Mouse (Mus musculus): Measurements from ENCODE around the gene Larp4. TPM values are rescaled to one million over a fixed set of nuclear protein-coding genes. Genes with fewer than 3 reads are reported as not detected.

Larp4 gene
- polyA plus RNA-seq, 1 experiment = 50.3 TPM

DNA sequence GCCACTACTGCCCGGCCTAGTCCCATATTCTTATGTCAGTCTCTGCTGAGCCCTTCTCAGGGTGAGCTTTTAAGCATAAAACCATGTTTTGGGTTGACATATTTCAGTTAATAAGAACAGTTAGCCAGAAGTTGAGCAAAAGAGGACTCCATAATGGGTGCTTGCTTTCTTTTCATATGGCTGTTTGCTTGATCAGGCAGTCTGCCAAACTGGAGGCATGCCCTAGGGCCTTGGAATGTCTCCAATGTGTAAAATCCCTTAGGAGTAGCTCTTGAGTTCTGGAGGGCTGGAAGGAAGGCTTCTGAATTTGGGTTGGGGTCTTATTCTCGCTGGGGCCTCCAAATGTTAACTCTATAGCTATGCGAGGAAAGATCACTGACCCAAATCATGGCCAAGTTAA lies 62.7 kb downstream of the Larp4 start:
- no peak overlapping the region for H3K4me3 ChIP-seq (ENCODE audit: insufficient read depth, low read length)
- no peaks in the 10 kb centered on the region for H3K4me1 ChIP-seq (ENCODE audit: control insufficient read depth, insufficient read depth, low read length)
- no peak overlapping the region for H3K27ac ChIP-seq (ENCODE audit: insufficient read depth, low read length)
- no peak for TF ChIP-seq CTCF (IDR thresholded peaks at IDR 0.05; ENCODE audit: borderline replicate concordance, insufficient read depth, low read length)
- TF ChIP-seq POLR2A (IDR thresholded peaks at IDR 0.05; ENCODE audit: low read depth, low read length) = no peak

DNA sequence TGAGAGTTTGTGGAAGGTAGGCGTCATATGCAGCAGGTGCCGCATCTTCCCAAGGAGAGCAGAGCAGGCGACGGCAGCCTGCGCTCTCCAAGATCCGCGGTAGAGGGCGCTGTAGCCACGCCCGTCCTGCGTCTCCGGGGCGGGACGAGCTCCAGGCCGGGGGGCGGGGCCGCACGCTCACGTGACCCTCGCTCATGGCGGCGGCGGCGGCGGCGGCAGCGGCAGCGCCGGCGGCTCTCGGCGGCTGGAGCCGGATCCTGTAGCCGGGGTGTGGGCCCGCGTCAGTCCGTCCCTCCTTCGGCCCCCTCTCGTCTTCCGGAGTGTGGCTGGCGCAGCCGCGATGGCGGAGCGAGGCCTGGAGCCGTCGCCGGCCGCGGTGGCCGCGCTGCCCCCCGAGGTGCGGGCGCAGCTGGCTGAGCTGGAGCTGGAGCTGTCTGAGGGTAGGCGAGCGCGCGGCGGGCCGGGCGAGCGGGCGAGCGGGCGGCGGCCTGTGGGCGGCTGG lies 68.7 kb downstream of the Larp4 start, which contains the start of gene Dip2b:
Gene Dip2b, plus strand, starts transcription at position 195 of the 502 bp plus-strand sequence.
- Histone ChIP-seq H3K4me3 (ENCODE audit: insufficient read depth, low read length) (peak within 1 kb of the TSS; percentile 80), H3K27ac (ENCODE audit: insufficient read depth, low read length) (peak within 1 kb of the TSS; percentile 70), H3K4me1 (ENCODE audit: control insufficient read depth, insufficient read depth, low read length) (peaks cover 5% of the 10 kb centered on the region)
- TF ChIP-seq CTCF (IDR thresholded peaks at IDR 0.05; ENCODE audit: borderline replicate concordance, insufficient read depth, low read length) (peak; percentile 97), POLR2A (IDR thresholded peaks at IDR 0.05; ENCODE audit: low read depth, low read length) (peak; percentile 58)

DNA sequence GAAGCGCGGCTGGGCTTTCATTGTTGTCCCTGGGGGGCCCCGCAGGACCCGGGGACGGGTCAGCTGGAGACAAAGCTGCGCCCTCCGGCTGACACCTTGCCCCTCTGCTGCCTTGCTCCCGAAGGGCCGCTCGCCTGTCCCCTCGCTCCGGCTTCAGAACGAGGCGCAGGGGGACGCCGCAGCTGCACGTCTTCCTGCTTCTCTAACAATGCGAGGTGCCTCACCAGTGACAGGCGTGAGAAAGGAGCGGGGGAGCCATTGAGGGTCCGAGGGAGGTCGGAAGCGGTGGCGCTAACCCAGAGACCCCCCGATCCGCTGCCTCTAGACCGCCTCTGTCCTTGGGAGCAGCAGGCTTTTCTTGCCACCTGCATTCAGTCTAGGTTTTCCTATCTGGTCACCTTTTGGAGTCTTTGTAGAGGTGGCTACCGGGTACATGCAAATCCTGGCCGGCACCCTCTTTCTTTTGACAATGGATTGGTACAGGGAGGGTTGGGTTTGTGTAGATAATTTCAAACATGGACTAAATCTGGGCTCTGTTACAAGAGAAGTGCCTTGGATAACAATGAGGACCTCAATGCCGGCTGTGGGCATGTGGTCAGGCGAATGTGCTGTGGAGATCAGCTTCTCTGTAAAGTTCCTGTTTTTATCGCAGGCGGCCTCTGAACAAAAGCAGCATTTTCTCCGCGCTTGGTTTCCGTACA lies 69.3 kb downstream of the Larp4 start:
- Histone ChIP-seq H3K4me1 (ENCODE audit: control insufficient read depth, insufficient read depth, low read length) (peaks cover 5% of the 10 kb centered on the region), H3K4me3 (ENCODE audit: insufficient read depth, low read length) (peak overlapping the region; percentile 80), H3K27ac (ENCODE audit: insufficient read depth, low read length) (peak overlapping the region; percentile 70; the same call in 1 of the 2 replicates)
- no peak for TF ChIP-seq POLR2A (IDR thresholded peaks at IDR 0.05; ENCODE audit: low read depth, low read length)
- TF ChIP-seq CTCF (IDR thresholded peaks at IDR 0.05; ENCODE audit: borderline replicate concordance, insufficient read depth, low read length) = no peak

DNA sequence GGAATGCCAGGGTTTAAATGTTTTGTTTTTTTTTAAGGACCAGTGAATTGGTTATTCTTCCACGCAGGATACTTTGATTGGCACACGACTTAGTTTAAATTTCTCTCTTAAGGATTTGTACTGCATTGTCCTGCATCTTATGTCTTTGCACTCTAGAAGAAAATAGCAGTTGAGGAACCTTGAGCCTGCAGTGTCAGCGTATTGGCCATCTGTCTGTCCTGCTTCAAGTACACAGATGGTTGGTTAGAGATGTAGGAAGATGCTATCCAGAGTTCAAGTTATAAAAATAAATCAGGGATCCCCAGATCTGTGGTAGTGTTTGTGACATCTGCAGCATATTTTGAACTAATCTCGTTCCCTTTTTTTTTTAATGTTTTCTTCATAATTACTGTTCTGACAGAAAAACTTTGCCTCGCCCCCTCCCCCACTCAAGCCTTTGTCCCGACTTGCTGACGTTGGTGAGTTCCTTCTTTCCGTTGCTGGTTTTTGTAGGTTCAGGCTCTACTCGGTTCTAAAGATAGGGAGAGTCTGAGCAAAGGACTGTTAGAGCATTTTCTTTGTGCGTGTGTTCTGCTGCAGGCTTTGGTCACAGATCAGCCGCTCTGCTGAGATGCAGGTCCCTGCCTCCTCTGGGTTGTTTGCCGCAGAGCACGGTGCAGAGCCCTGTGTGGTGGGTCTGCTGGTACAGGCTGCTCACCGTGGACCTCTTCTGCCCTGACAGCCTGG lies 70.8 kb downstream of the Larp4 start:
- TF ChIP-seq CTCF (IDR thresholded peaks at IDR 0.05; ENCODE audit: borderline replicate concordance, insufficient read depth, low read length) (no peak), POLR2A (IDR thresholded peaks at IDR 0.05; ENCODE audit: low read depth, low read length) (no peak)
- Histone ChIP-seq H3K4me3 (ENCODE audit: insufficient read depth, low read length) (no peak overlapping the region; the same call in 1 of the 2 replicates), H3K27ac (ENCODE audit: insufficient read depth, low read length) (no peak overlapping the region), H3K4me1 (ENCODE audit: control insufficient read depth, insufficient read depth, low read length) (peaks cover 8% of the 10 kb centered on the region)

DNA sequence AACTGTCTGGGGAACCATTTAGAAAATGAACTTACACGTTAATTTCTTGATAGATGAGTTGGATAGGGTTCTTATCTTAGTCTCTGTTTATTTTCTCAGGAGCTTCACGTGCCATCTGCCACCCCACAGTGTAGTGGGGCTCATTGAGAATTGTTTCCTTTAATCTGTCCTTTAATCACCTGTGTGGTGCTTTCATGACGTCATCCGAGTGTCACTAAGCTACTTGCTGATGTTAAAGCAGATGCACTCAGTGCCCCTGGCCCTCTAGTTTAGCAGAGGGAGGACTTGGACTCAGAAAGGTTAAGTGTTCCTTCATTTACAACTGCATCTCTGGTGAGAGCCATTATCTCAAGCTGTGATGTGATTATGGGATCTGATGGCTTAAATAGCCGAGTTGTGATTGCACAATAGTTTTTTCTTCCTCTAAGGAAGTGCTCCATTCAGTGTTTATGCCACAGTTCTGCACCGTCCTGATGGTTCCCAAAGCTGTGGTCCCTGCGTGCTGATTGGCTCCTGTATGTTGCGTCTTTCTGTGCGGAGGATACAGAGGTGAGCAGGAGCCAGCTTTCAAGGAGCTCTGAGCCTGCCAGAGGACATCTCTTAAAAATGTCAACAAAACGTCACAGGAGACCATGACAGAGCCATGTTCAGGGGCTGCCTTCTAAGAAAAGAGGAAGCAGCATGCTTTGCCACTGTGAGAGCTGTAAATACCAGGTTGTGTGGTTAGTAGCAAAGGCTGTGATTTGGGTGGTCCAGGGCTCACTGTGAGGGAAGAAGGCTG lies 71.6 kb downstream of the Larp4 start:
- H3K27ac ChIP-seq (ENCODE audit: insufficient read depth, low read length) = no peak overlapping the region
- no peak overlapping the region for H3K4me3 ChIP-seq (ENCODE audit: insufficient read depth, low read length)
- TF ChIP-seq POLR2A (IDR thresholded peaks at IDR 0.05; ENCODE audit: low read depth, low read length) = no peak
- TF ChIP-seq CTCF (IDR thresholded peaks at IDR 0.05; ENCODE audit: borderline replicate concordance, insufficient read depth, low read length) = no peak
- H3K4me1 ChIP-seq (ENCODE audit: control insufficient read depth, insufficient read depth, low read length) = peaks cover 8% of the 10 kb centered on the region

DNA sequence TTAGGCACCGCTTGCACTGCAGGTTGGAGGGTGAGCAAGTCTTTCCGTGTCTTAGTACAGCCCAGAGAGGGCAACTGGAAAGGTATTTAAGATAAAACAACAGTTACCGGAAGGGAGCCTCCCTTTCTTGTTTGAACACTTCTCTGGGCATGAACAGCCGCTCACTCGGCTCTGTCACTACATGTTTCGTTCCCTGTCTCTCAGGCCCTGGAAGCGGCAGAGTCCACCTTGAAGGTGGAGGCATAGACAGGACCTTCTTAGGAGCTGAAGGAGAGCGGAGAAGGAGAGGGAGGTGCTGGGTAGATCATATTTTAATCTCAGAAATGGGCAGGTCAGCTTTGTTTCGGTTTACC lies 72.2 kb downstream of the Larp4 start:
- no peak overlapping the region for H3K27ac ChIP-seq (ENCODE audit: insufficient read depth, low read length)
- peaks cover 8% of the 10 kb centered on the region for H3K4me1 ChIP-seq (ENCODE audit: control insufficient read depth, insufficient read depth, low read length)
- no peak overlapping the region for H3K4me3 ChIP-seq (ENCODE audit: insufficient read depth, low read length)
- no peak for TF ChIP-seq POLR2A (IDR thresholded peaks at IDR 0.05; ENCODE audit: low read depth, low read length)
- no peak for TF ChIP-seq CTCF (IDR thresholded peaks at IDR 0.05; ENCODE audit: borderline replicate concordance, insufficient read depth, low read length)

DNA sequence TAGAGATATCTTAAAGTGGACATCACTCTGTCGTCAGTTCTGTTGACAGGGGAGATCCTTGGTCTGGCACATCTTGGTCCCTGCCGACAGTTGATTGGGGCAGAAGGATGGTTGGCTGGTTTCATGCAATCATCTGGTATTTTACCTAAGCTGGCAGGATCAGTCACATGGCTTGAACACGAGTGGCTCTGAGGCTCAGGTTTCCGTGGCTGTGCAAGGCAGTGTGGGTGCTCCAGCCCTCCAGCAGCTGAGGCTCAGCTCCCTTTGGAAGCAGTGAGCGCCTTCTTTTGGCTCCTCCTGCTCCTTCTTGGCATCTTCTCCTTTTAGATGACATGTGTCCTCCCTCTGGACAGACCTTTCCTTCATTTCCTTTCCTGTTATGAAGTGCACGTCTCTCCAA lies 75.7 kb downstream of the Larp4 start:
- Histone ChIP-seq H3K27ac (ENCODE audit: insufficient read depth, low read length) (no peak overlapping the region), H3K4me1 (ENCODE audit: control insufficient read depth, insufficient read depth, low read length) (peaks cover 5% of the 10 kb centered on the region; the same call in 1 of the 2 replicates), H3K4me3 (ENCODE audit: insufficient read depth, low read length) (no peak overlapping the region)
- TF ChIP-seq CTCF (IDR thresholded peaks at IDR 0.05; ENCODE audit: borderline replicate concordance, insufficient read depth, low read length) (no peak), POLR2A (IDR thresholded peaks at IDR 0.05; ENCODE audit: low read depth, low read length) (no peak)

DNA sequence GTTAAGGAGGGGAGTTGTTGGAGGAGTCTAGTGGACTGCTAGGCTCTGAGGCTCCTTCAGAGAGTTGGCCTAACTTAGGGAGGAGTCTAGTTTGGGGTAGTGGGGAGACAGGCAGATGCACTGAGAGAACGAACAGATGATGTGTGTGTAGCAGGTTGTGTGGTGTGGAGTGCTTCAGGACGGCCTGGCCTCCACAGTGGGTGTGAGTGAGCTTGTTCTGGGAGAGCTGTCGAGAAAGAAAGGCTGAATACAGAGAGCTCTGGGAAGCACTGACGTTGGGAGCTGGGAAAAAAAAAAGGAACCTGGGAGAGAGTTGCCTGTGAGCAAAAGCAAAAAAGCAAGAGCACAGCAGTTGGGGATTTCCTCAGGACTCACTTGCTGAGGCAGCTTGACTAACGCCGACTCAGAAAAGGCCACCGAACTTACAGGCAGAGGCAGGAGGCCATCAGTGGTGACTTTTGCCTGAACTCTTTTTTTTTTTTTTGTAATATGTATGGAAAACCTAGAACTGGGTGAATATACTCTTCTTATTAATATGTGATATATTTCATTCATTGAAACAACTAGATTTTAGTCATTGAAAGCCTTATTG lies 79.7 kb downstream of the Larp4 start:
- Histone ChIP-seq H3K4me1 (ENCODE audit: control insufficient read depth, insufficient read depth, low read length) (0 out of 2 replicates have a peak, but pooled peaks cover 2% of the 10 kb centered on the region), H3K27ac (ENCODE audit: insufficient read depth, low read length) (no peak overlapping the region), H3K4me3 (ENCODE audit: insufficient read depth, low read length) (no peak overlapping the region)
- TF ChIP-seq CTCF (IDR thresholded peaks at IDR 0.05; ENCODE audit: borderline replicate concordance, insufficient read depth, low read length) (no peak), POLR2A (IDR thresholded peaks at IDR 0.05; ENCODE audit: low read depth, low read length) (no peak)

DNA sequence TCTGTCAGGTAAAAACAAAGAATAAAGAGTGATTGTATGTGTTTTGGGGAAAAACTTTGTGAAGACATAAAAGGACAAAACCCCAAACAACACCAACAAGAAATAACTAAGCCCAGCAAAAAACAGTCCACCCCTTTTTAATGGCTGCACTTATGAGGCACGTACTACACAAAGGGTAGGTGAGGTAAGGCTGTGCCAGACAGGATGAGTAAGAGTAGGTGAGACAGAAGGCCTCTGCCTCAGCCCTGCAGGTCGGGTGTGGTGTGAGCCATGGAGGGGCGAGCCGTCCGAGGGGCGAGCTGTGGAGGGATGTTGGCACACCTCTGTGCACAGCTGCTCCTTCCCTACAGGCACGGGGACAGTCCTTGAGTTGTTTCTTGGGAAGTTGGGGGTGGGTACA lies 81.1 kb downstream of the Larp4 start:
- no peak overlapping the region for H3K27ac ChIP-seq (ENCODE audit: insufficient read depth, low read length)
- H3K4me3 ChIP-seq (ENCODE audit: insufficient read depth, low read length) = no peak overlapping the region
- no peaks in the 10 kb centered on the region for H3K4me1 ChIP-seq (ENCODE audit: control insufficient read depth, insufficient read depth, low read length)
- no peak for TF ChIP-seq POLR2A (IDR thresholded peaks at IDR 0.05; ENCODE audit: low read depth, low read length)
- TF ChIP-seq CTCF (IDR thresholded peaks at IDR 0.05; ENCODE audit: borderline replicate concordance, insufficient read depth, low read length) = no peak

Data from embryonic fibroblast, embryonic 13.5 days (primary cell).